Mouse (Mus musculus): ENCODE data around the gene Myo18a. TPM values are rescaled to one million over a fixed set of nuclear protein-coding genes. Genes with fewer than 3 reads are reported as not detected.

Myo18a gene
- polyA plus RNA-seq, 1 experiment from 2014 or later = 29.9 TPM

- ATAC-seq (ENCODE audit: insufficient read depth, low FRiP score, low read depth) = no peak
- no peaks in the 10 kb centered on the region; the same call in 1 of the 2 replicates for H3K27me3 ChIP-seq (replicated peaks)
- no peak overlapping the region for H3K9ac ChIP-seq
- peaks cover 19% of the 10 kb centered on the region for H3K4me1 ChIP-seq
- H3K9me3 ChIP-seq = no peaks in the 10 kb centered on the region
- H3K4me2 ChIP-seq = no peak overlapping the region
- WGBS = 23% methylated on average over 2 of the region's 2 CpGs
- H3K4me3 ChIP-seq (replicated peaks) = no peak overlapping the region
- H3K27ac ChIP-seq = no peak overlapping the region
- H3K36me3 ChIP-seq = no peaks in the 10 kb centered on the region
These were observed 43.2 kb downstream of the Myo18a start for GRCm38 (mm10) chr11:77806218-77806617.

- no peak for ATAC-seq (ENCODE audit: insufficient read depth, low FRiP score, low read depth)
- 71% methylated on average over 6 of the region's 6 CpGs for WGBS
- H3K9ac ChIP-seq = no peak overlapping the region
- peaks cover 13% of the 10 kb centered on the region; the same call in 1 of the 2 replicates for H3K4me1 ChIP-seq
- H3K4me2 ChIP-seq = no peak overlapping the region
- no peaks in the 10 kb centered on the region for H3K9me3 ChIP-seq
- H3K27me3 ChIP-seq (replicated peaks) = no peaks in the 10 kb centered on the region; the same call in 1 of the 2 replicates
- no peak overlapping the region for H3K27ac ChIP-seq
- no peak overlapping the region for H3K4me3 ChIP-seq (replicated peaks)
- no peaks in the 10 kb centered on the region for H3K36me3 ChIP-seq
These were observed 43.8 kb downstream of the Myo18a start for GRCm38 (mm10) chr11:77806855-77807254.

DNA sequence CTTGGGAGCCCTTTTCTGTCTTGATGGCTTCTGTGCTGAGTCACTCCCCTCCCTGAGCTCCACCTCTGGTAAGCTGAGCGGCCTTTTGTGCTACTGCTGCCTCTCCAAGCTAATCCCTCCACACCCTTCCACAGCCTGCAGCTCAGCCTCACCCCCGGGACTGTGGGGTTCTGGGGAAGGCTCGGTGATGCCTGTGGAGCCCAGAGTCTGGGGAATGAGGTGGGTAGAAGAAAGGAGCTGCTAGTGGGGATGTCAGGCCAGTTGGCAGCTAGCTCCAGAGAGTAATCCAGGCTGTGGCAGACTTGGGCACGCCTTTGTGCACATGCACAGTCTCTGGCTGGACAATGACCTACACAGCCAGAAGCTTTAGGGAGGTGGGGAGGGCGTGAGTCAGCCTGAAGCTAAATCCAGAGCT lies 45.0 kb downstream of the Myo18a start:
- no peaks in the 10 kb centered on the region for H3K36me3 ChIP-seq
- peak; percentile 44; the same call in 1 of the 2 replicates for ATAC-seq (ENCODE audit: insufficient read depth, low FRiP score, low read depth)
- H3K9ac ChIP-seq = no peak overlapping the region
- H3K27me3 ChIP-seq (replicated peaks) = no peaks in the 10 kb centered on the region; the same call in 1 of the 2 replicates
- WGBS = 46% methylated on average over 5 of the region's 5 CpGs
- no peak overlapping the region for H3K4me2 ChIP-seq
- H3K4me1 ChIP-seq = peaks cover 5% of the 10 kb centered on the region; the same call in 1 of the 2 replicates
- H3K27ac ChIP-seq = no peak overlapping the region
- no peaks in the 10 kb centered on the region for H3K9me3 ChIP-seq
- no peak overlapping the region for H3K4me3 ChIP-seq (replicated peaks)

DNA sequence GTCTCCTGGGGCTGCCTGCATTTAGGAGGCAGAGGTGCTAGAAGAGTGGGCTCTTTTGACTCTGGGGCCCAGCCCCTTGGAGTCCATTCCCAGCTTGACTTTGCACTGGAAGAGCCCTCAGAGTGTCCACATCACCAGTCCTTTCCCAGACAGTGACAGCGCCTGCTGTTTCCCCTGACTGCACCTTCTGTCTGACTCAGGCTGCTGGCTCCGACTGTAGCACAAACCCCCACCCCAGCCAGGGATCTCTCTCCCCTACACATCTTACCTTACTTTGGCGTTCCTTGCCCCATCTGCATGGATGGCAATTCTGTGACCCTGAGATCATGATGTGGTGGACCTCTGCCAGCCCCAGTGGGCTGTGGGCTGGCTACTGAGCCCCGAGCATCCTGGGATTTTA lies 46.2 kb downstream of the Myo18a start:
- WGBS = 86% methylated on average over 4 of the region's 4 CpGs

DNA sequence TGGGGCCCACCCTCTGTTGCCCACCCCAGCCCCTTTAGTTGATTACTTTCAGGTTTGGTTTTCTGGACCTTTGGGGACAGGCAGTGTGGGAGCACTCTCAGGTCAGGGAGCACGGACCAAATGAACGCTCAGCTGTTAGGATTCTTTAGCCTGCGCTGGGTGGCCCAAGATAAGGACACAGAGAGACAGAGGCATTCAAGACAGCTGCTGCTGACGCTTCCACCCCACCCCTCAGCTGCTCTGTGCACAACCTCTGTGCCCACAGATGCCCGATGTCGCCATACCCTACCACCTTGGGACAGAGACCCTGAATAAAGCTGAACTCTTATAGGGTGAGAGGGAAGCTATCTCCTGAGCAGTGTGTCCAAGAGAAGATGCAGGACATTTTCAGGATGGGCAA lies 47.0 kb downstream of the Myo18a start:
- Histone ChIP-seq H3K36me3 (no peaks in the 10 kb centered on the region), H3K9me3 (no peaks in the 10 kb centered on the region), H3K4me3 (replicated peaks) (no peak overlapping the region), H3K27me3 (replicated peaks) (no peaks in the 10 kb centered on the region; the same call in 1 of the 2 replicates), H3K27ac (no peak overlapping the region), H3K4me2 (no peak overlapping the region), H3K4me1 (peaks cover 5% of the 10 kb centered on the region; the same call in 1 of the 2 replicates), H3K9ac (no peak overlapping the region)
- ATAC-seq (ENCODE audit: insufficient read depth, low FRiP score, low read depth) = no peak
- WGBS = 84% methylated on average over 6 of the region's 6 CpGs

More for the DNA sequence above, 46.2 kb downstream of the Myo18a start:
- Histone ChIP-seq H3K9ac (no peak overlapping the region), H3K27ac (no peak overlapping the region), H3K4me1 (peaks cover 5% of the 10 kb centered on the region; the same call in 1 of the 2 replicates), H3K4me2 (no peak overlapping the region), H3K9me3 (no peaks in the 10 kb centered on the region), H3K36me3 (no peaks in the 10 kb centered on the region), H3K4me3 (replicated peaks) (no peak overlapping the region), H3K27me3 (replicated peaks) (no peaks in the 10 kb centered on the region; the same call in 1 of the 2 replicates)
- no peak for ATAC-seq (ENCODE audit: insufficient read depth, low FRiP score, low read depth)

GRCm38 (mm10) chr11:77813969-77814368 lies 50.9 kb downstream of the Myo18a start:
- Histone ChIP-seq H3K4me3 (replicated peaks) (no peak overlapping the region), H3K4me1 (no peaks in the 10 kb centered on the region), H3K27me3 (replicated peaks) (no peaks in the 10 kb centered on the region), H3K9ac (no peak overlapping the region), H3K4me2 (no peak overlapping the region), H3K36me3 (no peaks in the 10 kb centered on the region), H3K27ac (no peak overlapping the region), H3K9me3 (no peaks in the 10 kb centered on the region)
- ATAC-seq (ENCODE audit: insufficient read depth, low FRiP score, low read depth) = no peak
- WGBS = 71% methylated on average over 2 of the region's 2 CpGs

DNA sequence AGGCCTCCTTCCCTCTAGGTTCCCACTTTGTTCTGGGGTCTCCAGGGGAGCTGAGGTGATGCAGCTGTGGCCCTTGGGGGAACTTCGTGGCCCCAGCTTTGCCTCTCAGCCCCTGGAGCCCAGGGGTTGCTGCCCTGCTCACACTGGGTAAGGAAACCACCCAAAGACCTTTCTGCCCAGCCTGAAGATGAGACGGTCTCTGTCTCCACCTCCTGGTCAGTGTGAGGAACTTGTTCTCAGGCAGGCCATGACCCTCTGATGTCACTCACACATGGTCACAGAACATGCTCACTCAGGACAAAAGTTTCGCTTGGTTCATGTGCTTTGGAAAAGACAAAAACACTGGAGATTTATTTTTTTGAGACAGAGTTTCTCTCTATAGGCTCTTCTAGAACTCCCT lies 53.0 kb downstream of the Myo18a start:
- Histone ChIP-seq H3K4me1 (no peaks in the 10 kb centered on the region), H3K9ac (no peak overlapping the region), H3K9me3 (no peaks in the 10 kb centered on the region), H3K27me3 (replicated peaks) (no peaks in the 10 kb centered on the region), H3K4me3 (replicated peaks) (no peak overlapping the region), H3K27ac (no peak overlapping the region), H3K36me3 (peaks cover 4% of the 10 kb centered on the region; the same call in 1 of the 2 replicates), H3K4me2 (no peak overlapping the region)
- no peak for ATAC-seq (ENCODE audit: insufficient read depth, low FRiP score, low read depth)
- WGBS = 26% methylated on average over 3 of the region's 3 CpGs

GRCm38 (mm10) chr11:77821648-77822047 lies 58.6 kb downstream of the Myo18a start:
- no peak overlapping the region for H3K4me2 ChIP-seq
- no peak overlapping the region for H3K4me3 ChIP-seq (replicated peaks)
- peaks cover 21% of the 10 kb centered on the region for H3K36me3 ChIP-seq
- H3K9ac ChIP-seq = no peak overlapping the region
- H3K27me3 ChIP-seq (replicated peaks) = no peaks in the 10 kb centered on the region
- H3K4me1 ChIP-seq = no peaks in the 10 kb centered on the region
- 27% methylated on average over 8 of the region's 8 CpGs for WGBS
- H3K9me3 ChIP-seq = no peaks in the 10 kb centered on the region
- H3K27ac ChIP-seq = no peak overlapping the region
- ATAC-seq (ENCODE audit: insufficient read depth, low FRiP score, low read depth) = no peak

DNA sequence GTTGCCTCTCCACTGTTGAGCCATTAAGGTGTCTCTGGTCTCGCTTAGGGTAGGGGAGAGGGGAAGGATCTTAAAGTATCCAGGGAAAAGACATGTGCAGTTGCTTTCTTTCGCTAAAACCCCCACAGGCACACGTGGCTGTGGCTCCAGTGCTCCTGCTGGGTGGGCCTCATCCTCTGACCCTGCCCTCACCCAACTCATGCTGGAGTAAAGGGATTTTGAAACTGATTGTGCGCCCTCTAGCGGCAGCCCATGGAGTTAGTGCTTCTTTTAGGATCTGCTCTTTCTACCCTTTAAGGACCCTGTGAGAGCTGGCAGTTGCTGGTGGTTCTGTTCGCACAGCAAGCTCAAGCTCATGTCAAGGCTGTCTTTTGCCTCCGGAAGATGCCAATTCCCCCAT lies 59.7 kb downstream of the Myo18a start:
- H3K27ac ChIP-seq = no peak overlapping the region
- no peaks in the 10 kb centered on the region for H3K27me3 ChIP-seq (replicated peaks)
- no peaks in the 10 kb centered on the region for H3K9me3 ChIP-seq
- H3K4me2 ChIP-seq = no peak overlapping the region
- H3K4me1 ChIP-seq = no peaks in the 10 kb centered on the region
- no peak overlapping the region for H3K9ac ChIP-seq
- peaks cover 21% of the 10 kb centered on the region for H3K36me3 ChIP-seq
- no peak for ATAC-seq (ENCODE audit: insufficient read depth, low FRiP score, low read depth)
- 24% methylated on average over 7 of the region's 7 CpGs for WGBS
- no peak overlapping the region for H3K4me3 ChIP-seq (replicated peaks)

DNA sequence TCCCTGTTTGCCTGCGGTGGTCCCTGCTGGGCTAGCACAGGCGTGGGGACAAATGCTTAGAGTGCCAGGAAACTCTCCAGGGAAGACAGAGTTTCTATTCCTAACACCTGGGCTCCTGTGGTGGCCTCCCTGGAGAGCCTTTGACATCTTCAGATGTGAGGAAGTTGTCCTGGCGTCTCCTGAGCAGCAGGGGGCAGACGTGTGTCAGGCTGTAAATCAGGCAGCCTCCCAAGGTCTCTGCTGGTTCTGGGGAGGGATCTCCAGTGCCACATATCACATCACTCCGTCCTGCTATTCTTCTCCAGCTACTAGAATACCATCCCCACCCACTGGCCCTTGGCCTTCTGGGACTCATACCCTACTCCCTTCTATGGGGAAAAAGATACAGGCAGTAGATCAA lies 62.8 kb downstream of the Myo18a start:
- ATAC-seq (ENCODE audit: insufficient read depth, low FRiP score, low read depth) = no peak
- WGBS = 8% methylated on average over 5 of the region's 5 CpGs
- Histone ChIP-seq H3K9me3 (no peaks in the 10 kb centered on the region), H3K4me2 (no peak overlapping the region), H3K4me3 (replicated peaks) (no peak overlapping the region), H3K4me1 (no peaks in the 10 kb centered on the region), H3K9ac (no peak overlapping the region), H3K27ac (no peak overlapping the region), H3K36me3 (peaks cover 18% of the 10 kb centered on the region), H3K27me3 (replicated peaks) (no peaks in the 10 kb centered on the region)

DNA sequence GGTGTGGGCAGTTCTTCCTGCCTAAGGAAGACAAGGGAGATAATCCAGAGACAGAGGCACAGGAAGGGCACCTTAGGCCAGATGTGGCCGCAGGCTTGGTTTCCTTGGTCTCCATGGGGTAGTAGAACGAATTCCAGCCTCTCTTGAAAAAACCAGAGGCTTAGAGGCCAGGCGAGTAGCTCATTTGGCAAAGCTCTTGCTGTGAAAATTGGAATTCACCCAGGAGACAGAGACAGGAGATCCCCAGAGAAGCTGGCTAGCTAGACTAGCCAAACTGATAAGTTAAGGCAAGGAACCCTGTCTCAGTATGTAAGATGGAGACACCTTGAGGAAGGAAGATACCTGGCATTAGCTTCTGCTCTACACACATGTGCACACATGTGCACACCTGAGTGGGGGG lies 63.3 kb downstream of the Myo18a start:
- Histone ChIP-seq H3K4me3 (replicated peaks) (no peak overlapping the region), H3K4me1 (no peaks in the 10 kb centered on the region), H3K9me3 (no peaks in the 10 kb centered on the region), H3K4me2 (no peak overlapping the region), H3K36me3 (peaks cover 14% of the 10 kb centered on the region), H3K27me3 (replicated peaks) (no peaks in the 10 kb centered on the region), H3K27ac (no peak overlapping the region), H3K9ac (no peak overlapping the region)
- ATAC-seq (ENCODE audit: insufficient read depth, low FRiP score, low read depth) = no peak
- 47% methylated on average over 3 of the region's 3 CpGs for WGBS

- Histone ChIP-seq H3K4me1 (no peaks in the 10 kb centered on the region), H3K27ac (no peak overlapping the region), H3K9ac (no peak overlapping the region), H3K36me3 (peaks cover 14% of the 10 kb centered on the region), H3K27me3 (replicated peaks) (no peaks in the 10 kb centered on the region), H3K4me3 (replicated peaks) (no peak overlapping the region), H3K9me3 (no peaks in the 10 kb centered on the region), H3K4me2 (no peak overlapping the region)
- WGBS = 53% methylated on average over 18 of the region's 18 CpGs
- ATAC-seq (ENCODE audit: insufficient read depth, low FRiP score, low read depth) = peak; percentile 23; the same call in 1 of the 2 replicates
These were observed 64.4 kb downstream of the Myo18a start for GRCm38 (mm10) chr11:77827241-77827995.
